Mouse (Mus musculus) E14TG2a.4 (cell line): ENCODE data around the gene Slc25a21.

Experiments
- CTCF ChIP-seq: conservative IDR thresholded peaks from 2 replicates; pipeline ENCODE4 v1.5.1; 2014; ENCODE audit warnings: low read length
- POU5F1 ChIP-seq: IDR thresholded peaks from 2 replicates; pipeline ENCODE4 v1.6.1; 2014; ENCODE audit warnings: low read length, borderline replicate concordance

DNA sequence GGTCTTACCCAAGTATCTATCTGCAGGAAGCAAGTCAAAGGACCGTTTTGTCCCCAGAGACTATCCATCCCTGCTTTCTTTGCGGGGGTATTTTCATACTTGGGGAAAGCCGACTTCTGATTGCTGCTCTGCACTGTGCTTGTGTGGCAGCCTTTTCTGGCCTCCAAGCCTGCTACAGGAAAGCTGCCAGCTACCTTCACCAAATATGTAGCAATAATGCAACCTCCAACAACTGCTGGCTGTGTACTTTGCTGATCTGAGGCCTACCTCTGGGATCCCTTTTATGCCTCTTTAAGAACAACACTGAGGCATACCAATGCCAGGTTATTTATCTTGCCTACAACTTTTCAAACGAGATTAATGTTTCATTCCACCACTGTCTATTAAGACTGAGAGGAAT, 408.0 kb downstream of the Slc25a21 start:
- TF ChIP-seq CTCF (no peak), POU5F1 (no peak)
